Comparison of ENCODE assay signal across 9 mouse cellular contexts in the genomic region with DNA sequence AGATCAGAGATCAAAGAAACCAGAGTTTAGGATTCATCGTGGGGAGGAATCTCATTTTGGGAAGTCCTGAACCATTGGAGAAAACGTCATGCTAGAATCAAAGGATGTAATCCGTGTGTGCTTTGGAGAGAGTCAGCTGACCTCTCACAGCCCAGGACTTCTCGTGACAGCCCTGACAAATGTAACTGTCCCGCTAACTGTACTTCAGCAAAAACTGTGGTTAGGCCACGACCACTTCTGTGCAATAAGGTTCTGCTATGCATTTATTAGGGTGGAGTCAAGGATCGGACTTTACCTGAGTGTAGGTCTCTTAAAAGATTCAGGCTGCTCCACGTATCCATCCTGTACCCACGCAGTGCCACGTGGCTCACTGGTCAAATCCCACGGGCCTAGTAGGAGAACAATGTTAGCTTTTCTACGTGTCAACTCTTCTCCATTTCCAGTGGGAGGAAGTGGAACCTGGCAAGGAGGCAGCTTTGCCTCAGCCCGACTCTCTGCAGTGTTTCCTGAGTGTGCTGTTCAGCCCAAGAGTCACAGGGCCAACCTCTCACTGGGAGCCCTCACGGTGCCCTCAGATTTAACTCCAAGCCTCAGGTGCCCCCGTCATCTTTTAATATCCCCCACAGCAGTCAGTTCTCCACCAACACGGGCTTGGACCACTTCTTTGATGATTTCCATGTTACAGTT.
"Had no signal": no experiment of that assay in that cellular context is flagged by ENCODE, and none has a peak within 500 bp of the region (broad histone marks: within the 10 kb centered on the region; RNA-seq: fewer than 3 reads in every experiment).

No protein-coding gene starts in this region.

- DNase-seq: kidney, adult 11 months; kidney, postnatal 10 days; kidney, postnatal 4 days; left cerebral cortex, postnatal 4 days; lung, postnatal 14 days; right cerebral cortex, postnatal 14 days; thymus, adult 2 months; thymus, postnatal 36 days had no signal

- ATAC-seq: midbrain, embryonic 13.5 days had no signal
